Mouse (Mus musculus): ENCODE results near the gene Prmt8. TPM values are rescaled to one million over a fixed set of nuclear protein-coding genes. Genes with fewer than 3 reads are reported as not detected.

Gene Prmt8
- total RNA-seq, 2 experiments from 2014 or later: not detected

GRCm38 (mm10) chr6:127672071-127672470, 97.2 kb downstream of the Prmt8 start:
- no peak for DNase-seq
- intact Hi-C loops (cut with DNase I): no loop called here

DNA sequence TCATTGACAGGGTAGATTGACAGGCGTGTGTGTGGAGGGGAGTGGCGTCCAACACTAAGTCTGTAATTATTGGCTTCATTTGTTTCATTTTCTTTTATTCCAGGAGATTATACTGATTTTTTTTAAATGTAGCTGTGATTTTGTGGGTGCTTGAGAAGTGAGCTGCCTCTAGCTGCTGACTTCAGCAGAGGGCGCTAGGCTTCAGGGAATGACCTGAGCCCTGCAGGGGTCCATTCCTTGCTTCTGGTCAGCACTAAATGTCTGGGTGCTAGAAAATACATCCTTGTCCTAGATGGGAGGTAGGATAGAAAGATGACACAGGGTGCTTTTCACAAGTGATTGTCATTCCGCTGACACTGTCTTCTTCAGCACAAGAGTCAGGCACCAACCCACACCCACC, 99.2 kb downstream of the Prmt8 start:
- DNase-seq: no peak
- intact Hi-C loops (cut with DNase I): no loop called here

DNA sequence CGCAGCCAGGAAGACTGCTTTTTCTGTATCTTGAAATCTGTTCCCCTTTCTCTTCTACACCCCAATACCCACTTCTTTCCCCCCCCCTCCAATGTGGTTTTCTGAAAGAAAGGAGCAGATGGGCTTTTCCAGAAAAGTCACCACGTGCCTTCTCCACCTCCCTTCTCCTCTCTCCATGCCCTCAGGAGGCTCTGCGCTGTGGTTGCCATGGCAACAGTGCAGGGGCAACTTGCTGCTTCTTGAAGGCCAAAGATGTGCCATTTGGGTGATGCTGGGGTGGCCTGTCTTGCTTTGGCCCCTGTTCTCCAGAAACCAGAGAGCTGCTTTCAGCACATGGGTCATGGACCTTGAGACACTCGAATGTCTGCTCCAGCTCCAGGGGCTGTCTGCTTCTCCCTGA, 100.0 kb downstream of the Prmt8 start:
- no peak for DNase-seq
- intact Hi-C loops (cut with DNase I): no loop called here

GRCm38 (mm10) chr6:127663263-127663662, 106.0 kb downstream of the Prmt8 start:
- intact Hi-C loops (cut with DNase I): no loop called here
- DNase-seq: no peak

DNA sequence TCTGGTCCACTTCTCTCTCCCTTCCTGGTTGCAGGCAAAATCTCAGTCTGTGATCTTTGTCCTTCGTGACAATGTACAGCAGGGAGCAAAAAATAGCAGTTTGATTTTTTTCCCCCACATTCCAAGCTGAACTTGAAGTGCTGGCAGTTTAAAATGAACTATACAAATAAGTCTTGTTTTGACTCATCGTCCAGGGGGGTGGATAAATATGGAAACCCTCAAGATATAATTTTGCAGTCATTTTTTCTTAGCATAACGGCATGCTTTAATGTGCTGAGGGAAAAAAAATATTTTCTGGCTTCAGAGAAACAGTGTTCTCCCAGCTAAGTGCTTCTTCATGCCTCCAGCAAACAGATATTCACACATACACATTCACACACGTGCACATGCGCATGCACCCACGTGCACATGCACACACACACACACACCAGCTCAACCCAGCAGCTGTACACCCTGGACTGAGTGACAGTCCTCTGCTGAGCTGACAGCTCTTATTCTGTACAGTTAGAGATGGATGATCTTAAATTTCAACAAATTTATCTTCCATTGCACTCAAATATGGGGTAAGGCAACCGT, 107.5 kb downstream of the Prmt8 start:
- DNase-seq: no peak
- intact Hi-C loops (cut with DNase I): no loop called here

GRCm38 (mm10) chr6:127659966-127660365, 109.3 kb downstream of the Prmt8 start:
- intact Hi-C loops (cut with DNase I): no loop called here
- DNase-seq: no peak

DNA sequence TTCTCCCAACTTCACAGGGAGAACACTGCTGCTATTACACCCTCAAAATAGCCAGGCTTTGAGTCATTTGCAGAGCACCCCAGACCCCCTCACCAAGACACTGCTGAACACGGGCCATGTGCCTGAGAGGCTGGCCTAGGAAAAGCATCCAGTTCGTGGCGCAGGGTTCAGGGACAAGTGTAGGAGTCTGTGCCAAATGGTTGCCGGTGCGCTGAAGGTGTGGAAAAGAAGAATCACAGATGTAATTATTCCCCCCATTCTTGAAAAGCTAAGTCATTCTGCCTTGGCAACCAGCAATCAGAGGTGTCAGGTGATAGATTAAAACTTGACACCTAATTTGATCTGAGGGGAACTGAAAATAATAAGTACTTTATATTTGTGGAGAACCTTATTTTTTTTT, 109.8 kb downstream of the Prmt8 start:
- intact Hi-C loops (cut with DNase I): no loop called here

GRCm38 (mm10) chr6:127657152-127657551, 112.1 kb downstream of the Prmt8 start:
- no peak for DNase-seq
- intact Hi-C loops (cut with DNase I): no loop called here

More for the DNA sequence above, 109.8 kb downstream of the Prmt8 start:
- no peak for DNase-seq

- no peak for DNase-seq
- intact Hi-C loops (cut with DNase I): no loop called here
These were observed 113.3 kb downstream of the Prmt8 start for GRCm38 (mm10) chr6:127655988-127656387.

DNA sequence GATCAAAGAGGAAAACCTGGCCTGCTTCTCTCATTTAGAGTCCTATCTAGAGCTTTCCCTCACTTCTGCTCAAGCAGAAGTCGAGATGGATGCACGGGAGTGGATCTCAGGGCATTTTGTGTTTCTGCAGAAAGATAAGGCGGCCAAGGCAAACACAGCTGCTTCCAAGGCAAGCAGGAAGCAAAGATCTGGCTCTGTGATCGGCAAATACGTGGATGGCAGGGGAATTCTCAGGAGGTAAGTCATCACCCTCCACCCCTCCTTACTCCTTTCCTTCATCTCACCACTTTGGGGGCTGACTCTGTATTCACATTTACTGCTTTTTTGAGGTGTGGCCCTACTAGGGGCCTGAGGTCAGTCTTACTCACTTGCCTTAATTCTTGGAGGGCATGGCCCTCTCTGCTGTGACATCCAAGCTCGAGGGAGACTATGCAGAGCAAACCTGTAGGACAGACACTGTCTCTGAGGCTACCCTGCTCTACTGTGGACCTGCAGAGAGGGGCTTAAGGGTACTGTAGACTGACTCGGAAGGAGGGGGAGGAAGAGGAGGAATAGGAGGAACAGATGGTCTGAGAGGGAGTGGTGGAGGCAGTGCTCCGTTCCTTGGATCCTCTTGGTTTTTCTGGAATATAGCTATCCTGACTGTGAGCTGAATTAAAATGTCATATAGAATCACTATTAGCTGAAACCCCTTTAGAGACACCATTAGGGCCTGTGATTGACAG, 128.0 kb downstream of the Prmt8 start:
- no peak for DNase-seq
- intact Hi-C loops (cut with DNase I): no loop called here

Small RNA genes lying within 50 kb of the gene (microRNA-seq; reads per million reads assigned to microRNA genes)
- 0 reads per million in 2 experiments for gene Mir7233

Other genes starting within 250 kb of the Prmt8 start
- gene Cracr2a, start 208.1 kb downstream of the Prmt8 start, total RNA-seq (2021): 1 to 10 TPM; 1.4 to 2.6 TPM
- 1 to 10 TPM; 3.1 to 3.3 TPM for gene Tspan11, start 118.1 kb upstream of the Prmt8 start, total RNA-seq (2021)